Mouse (Mus musculus): ENCODE measurements around the gene Rpl13a. TPM values are rescaled to one million over a fixed set of nuclear protein-coding genes. Genes with fewer than 3 reads are reported as not detected.

Rpl13a gene
- total RNA-seq, 2 experiments from 2014 or later = 736 to 824 TPM

DNA sequence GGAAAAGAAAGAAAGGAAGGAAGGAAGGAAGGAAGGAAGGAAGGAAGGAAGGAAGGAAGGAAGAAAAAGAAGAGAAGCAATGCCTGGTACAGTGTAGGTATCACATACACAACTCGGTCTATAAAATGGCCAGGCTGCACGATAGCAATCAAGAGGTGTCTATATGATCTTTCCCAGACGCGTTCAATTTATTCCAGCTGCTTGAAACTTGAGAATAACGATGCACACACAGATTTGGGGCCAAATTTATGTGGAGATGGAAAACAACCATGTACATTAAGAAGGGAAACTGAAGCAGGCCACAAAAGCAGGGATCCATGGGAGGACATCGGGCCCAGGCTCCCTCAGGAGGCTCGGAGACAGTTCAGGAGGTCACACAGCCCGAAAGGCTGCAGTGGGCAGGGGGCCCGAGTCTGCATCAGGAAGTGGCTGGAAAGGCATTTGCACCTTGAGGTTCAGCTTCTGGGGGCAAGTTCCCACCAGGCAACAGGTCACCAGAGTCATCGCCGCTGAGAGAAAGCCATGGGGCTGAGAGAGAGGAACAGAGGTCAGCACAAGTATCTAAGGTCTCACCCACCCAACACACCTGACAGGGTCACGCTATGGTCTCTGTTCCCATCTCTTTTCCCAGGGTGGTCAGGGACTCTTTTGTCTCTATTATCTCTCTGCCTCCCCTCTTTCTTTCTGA, 35.6 kb downstream of the Rpl13a start:
- no peak for DNase-seq (ENCODE audit: low spot score in 2 of 2)

GRCm38 (mm10) chr7:45092048-45092447, 36.5 kb downstream of the Rpl13a start, which contains the start of gene Rcn3:
Gene Rcn3, minus strand, starts transcription at chr7:45092221.
- peak in 1 of 2 experiments; percentile 70 for DNase-seq (ENCODE audit: low spot score in 2 of 2)

- DNase-seq (ENCODE audit: low spot score in 2 of 2) = no peak
Observed at GRCm38 (mm10) chr7:45091001-45091990, 37.3 kb downstream of the Rpl13a start.

DNA sequence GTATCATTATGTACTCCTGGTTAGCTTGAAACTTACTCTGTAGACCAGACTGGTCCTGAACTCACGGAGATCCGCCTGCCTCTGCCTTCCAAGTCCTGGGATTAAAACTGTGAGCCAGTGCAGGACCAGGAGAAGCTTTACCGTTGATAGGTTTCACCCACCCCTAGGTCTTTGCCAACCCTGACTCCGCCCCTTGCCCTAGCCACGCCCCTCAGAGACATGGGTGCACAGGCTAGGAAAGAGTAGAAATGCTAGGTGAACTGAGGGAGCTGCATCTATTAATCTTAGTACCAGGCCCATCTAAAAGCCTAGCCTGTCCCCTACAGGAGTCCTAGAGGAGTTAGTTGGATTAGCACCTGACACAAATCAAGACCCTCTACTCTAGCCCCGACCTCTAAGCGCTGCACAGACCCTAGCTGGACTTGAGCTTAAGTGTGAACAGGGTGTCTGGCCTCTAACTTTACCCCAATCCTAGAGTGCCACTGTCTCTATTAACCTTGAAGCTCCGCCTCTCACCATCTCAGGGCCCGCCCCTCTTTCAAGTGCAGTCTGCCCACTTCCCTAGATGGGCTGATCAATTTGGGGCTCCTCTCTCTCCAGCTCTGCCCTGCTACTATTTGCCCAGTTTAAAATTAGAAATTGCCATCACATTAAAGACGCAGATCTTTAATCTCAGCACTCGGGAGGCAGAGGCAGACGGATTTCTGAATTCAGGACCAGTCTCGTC, 38.1 kb downstream of the Rpl13a start:
- DNase-seq (ENCODE audit: low spot score in 2 of 2) = no peak

GRCm38 (mm10) chr7:45088597-45088996, 40.0 kb downstream of the Rpl13a start:
- no peak for DNase-seq (ENCODE audit: low spot score in 2 of 2)

- DNase-seq (ENCODE audit: low spot score in 2 of 2) = no peak
Observed at GRCm38 (mm10) chr7:45086084-45086483, 42.5 kb downstream of the Rpl13a start.

DNA sequence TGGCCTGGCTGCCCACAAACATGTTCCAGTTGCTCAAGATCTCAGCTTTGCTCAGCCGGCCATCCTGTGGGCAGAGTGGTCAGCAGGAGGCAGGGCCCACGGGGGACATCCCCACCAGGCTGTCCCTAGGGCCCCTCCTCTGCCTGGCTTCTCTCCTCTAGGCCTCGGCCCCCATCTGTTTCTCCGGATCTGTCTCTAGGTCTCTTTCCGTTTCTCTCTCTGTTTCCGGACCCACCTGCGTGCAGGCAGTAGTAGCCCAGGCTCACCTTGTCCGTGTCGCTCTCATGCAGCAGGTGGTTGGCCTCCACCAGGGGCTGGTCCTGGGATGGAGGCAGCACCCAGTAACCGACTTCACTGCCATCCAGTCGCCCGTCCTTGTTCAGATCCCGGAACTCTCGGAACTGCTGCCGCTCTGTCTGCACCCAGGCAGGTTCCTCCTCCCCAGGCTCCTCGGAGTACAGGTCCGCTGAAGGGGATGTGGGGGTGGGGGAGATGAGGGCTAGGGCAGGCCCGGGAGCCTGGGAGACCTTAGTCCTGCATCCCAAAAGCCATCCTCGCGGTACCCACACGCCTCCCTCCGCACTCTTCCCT, 45.2 kb downstream of the Rpl13a start:
- no peak for DNase-seq (ENCODE audit: low spot score in 2 of 2)

GRCm38 (mm10) chr7:45082401-45083299, 45.9 kb downstream of the Rpl13a start:
- DNase-seq (ENCODE audit: low spot score in 2 of 2) = no peak

DNA sequence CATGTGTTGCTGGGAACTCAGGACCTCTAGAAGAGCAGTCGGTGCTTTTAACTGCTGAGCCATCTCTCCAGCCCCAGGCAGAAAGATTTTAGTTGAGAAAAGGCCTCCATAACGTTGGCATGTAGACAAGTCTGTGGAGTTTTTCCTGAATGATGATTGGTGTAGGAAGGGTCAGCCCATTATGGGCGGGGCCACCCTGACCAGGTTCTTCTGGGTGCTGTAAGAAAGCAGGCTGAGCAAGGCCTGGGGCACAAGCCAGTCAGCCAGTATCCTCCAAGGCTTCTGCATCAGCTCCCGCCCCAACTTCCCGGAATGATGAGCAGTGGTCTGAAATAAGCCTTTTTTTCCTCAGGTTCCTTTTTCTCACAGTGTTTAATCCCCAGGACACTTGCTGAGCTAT, 47.5 kb downstream of the Rpl13a start:
- DNase-seq (ENCODE audit: low spot score in 2 of 2) = no peak

- DNase-seq (ENCODE audit: low spot score in 2 of 2) = peak; percentile 90 to 94
Observed at GRCm38 (mm10) chr7:45079856-45080255, 48.7 kb downstream of the Rpl13a start.

DNA sequence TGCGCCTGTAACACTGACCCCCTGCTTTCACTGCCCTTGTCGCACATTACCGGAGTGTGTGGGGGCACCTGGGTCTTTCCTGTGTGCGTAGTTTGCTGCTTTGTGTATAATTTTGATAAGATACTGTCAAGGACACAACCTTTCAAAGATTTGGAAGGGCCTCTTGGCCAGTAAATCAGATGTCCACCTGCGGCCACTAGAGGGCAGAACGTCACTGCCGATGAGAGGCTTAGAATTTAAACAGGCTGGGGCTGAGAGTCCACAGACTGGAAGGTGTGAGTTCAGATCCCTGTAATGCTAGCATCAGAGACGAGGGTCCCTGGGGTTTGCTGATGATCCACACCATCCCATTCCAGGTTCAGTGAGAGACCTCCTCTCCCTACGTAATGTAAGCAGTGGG, 50.0 kb downstream of the Rpl13a start:
- peak in 1 of 2 experiments; percentile 61 for DNase-seq (ENCODE audit: low spot score in 2 of 2)

- DNase-seq (ENCODE audit: low spot score in 2 of 2) = no peak
Observed at GRCm38 (mm10) chr7:45077829-45078228, 50.7 kb downstream of the Rpl13a start.

GRCm38 (mm10) chr7:45077322-45077721, 51.2 kb downstream of the Rpl13a start:
- DNase-seq (ENCODE audit: low spot score in 2 of 2) = no peak

- no peak for DNase-seq (ENCODE audit: low spot score in 2 of 2)
Observed at GRCm38 (mm10) chr7:45076501-45076900, 52.1 kb downstream of the Rpl13a start.

Small RNAs within 50 kb of the gene (microRNA-seq; reads per million reads assigned to microRNA genes)
- gene Mir150 (1,054 to 1,069 reads per million in 2 experiments), gene Mir5121 (15.9 to 20.1 reads per million in 2 experiments), gene Mir7055 (2.7 to 4.5 reads per million in 2 experiments)

Other genes starting within 250 kb of the Rpl13a start
- gene Med25, start 236.0 kb downstream of the Rpl13a start, total RNA-seq (2021) = 100 to 1,000 TPM; 106 to 111 TPM
- 10 to 100 TPM; 21.0 to 21.4 TPM for gene Fuz, start 232.7 kb downstream of the Rpl13a start, total RNA-seq (2021)
- gene Ap2a1, start 199.3 kb downstream of the Rpl13a start, total RNA-seq (2021) = 100 to 1,000 TPM; 310 to 327 TPM
- under 1 TPM in 1 of 2 experiments, not detected in 1; 0.69 TPM for gene Tsks, start 185.6 kb downstream of the Rpl13a start, total RNA-seq (2021)
- 100 to 1,000 TPM; 115 to 116 TPM for gene Cpt1c, start 153.9 kb downstream of the Rpl13a start, total RNA-seq (2021)
- gene Prmt1, start 142.2 kb downstream of the Rpl13a start, total RNA-seq (2021) = 100 to 1,000 TPM; 163 to 195 TPM
- gene Irf3, start 131.1 kb downstream of the Rpl13a start, total RNA-seq (2021) = 10 to 100 TPM; 33.8 to 46.5 TPM
- gene Bcl2l12, start 130.0 kb downstream of the Rpl13a start, total RNA-seq (2021) = 1 to 10 TPM; 2.0 to 3.9 TPM
- gene Scaf1, start 112.4 kb downstream of the Rpl13a start, total RNA-seq (2021) = 100 to 1,000 TPM; 153 to 158 TPM
- 10 to 100 TPM; 12.1 to 16.2 TPM for gene Rras, start 110.8 kb downstream of the Rpl13a start, total RNA-seq (2021)
- 10 to 100 TPM; 67.3 to 67.9 TPM for gene Prr12, start 75.9 kb downstream of the Rpl13a start, total RNA-seq (2021)
- 10 to 100 TPM; 49.2 to 55.4 TPM for gene Nosip, start 66.3 kb downstream of the Rpl13a start, total RNA-seq (2021)
- gene Prrg2, start 66.1 kb downstream of the Rpl13a start, total RNA-seq (2021) = 1 to 10 TPM; 5.3 to 7.4 TPM
- gene Rcn3, start 36.5 kb downstream of the Rpl13a start, total RNA-seq (2021) = 10 to 100 TPM; 10.3 to 13.8 TPM
- 10 to 100 TPM; 17.1 to 20.9 TPM for gene Fcgrt, start 24.9 kb downstream of the Rpl13a start, total RNA-seq (2021)
- 100 to 1,000 TPM; 427 to 461 TPM for gene Rps11, start 4.3 kb downstream of the Rpl13a start, total RNA-seq (2021)
- under 1 TPM in 1 of 2 experiments, not detected in 1; 0.39 TPM for gene Gm45713, start 7.5 kb upstream of the Rpl13a start, total RNA-seq (2021)
- 1 to 10 TPM; 4.5 to 5.8 TPM for gene Flt3l, start 7.7 kb upstream of the Rpl13a start, total RNA-seq (2021)
- gene Pih1d1, start 25.5 kb upstream of the Rpl13a start, total RNA-seq (2021) = 10 to 100 TPM; 46.1 to 46.5 TPM
- gene Aldh16a1, start 25.8 kb upstream of the Rpl13a start, total RNA-seq (2021) = 10 to 100 TPM; 14.0 to 15.9 TPM
- gene Slc17a7, start 35.2 kb upstream of the Rpl13a start, total RNA-seq (2021) = 1,000 to 10,000 TPM; 1,582 to 1,636 TPM
- gene Gfy, start 50.8 kb upstream of the Rpl13a start, total RNA-seq (2021) = under 1 TPM in 1 of 2 experiments, not detected in 1; 0.26 TPM
- not detected for gene Pth2, start 52.2 kb upstream of the Rpl13a start, total RNA-seq (2021)
- gene Ccdc155, start 76.1 kb upstream of the Rpl13a start, total RNA-seq (2021) = 1 to 10 TPM; 2.0 to 2.7 TPM
- 1 to 10 TPM; 2.6 to 3.3 TPM for gene Dkkl1, start 83.4 kb upstream of the Rpl13a start, total RNA-seq (2021)
- gene Tead2, start 87.0 kb upstream of the Rpl13a start, total RNA-seq (2021) = 10 to 100 TPM in 1 of 2 experiments, 1 to 10 TPM in 1; 6.9 to 11.5 TPM
- gene Cd37, start 110.4 kb upstream of the Rpl13a start, total RNA-seq (2021) = 1 to 10 TPM; 4.0 TPM
- gene Slc6a16, start 112.3 kb upstream of the Rpl13a start, total RNA-seq (2021) = 1 to 10 TPM; 1.4 to 2.3 TPM
- gene Slc6a21, start 148.8 kb upstream of the Rpl13a start, total RNA-seq (2021) = not detected
- gene Trpm4, start 205.0 kb upstream of the Rpl13a start, total RNA-seq (2021) = 10 to 100 TPM; 14.8 to 15.5 TPM
- gene Hrc, start 206.5 kb upstream of the Rpl13a start, total RNA-seq (2021) = under 1 TPM; 0.50 to 0.69 TPM
- 100 to 1,000 TPM; 133 TPM for gene Ppfia3, start 238.3 kb upstream of the Rpl13a start, total RNA-seq (2021)
- 100 to 1,000 TPM; 148 to 157 TPM for gene Lin7b, start 241.8 kb upstream of the Rpl13a start, total RNA-seq (2021)

Data from layer of hippocampus, postnatal 14 days (tissue).